Mouse (Mus musculus) G1E (cell line): ENCODE data around the gene Slc4a7. TPM values are rescaled to one million over a fixed set of nuclear protein-coding genes. Genes with fewer than 3 reads are reported as not detected.

Source experiments
- ATAC-seq: 2 replicates; pipeline ENCODE4 v1.8.0; 2016; ENCODE audit warnings: mild to moderate bottlenecking; ENCODE audit not compliant: insufficient number of reproducible peaks, poor library complexity, low FRiP score, severe bottlenecking; ENCODE audit errors: extremely low read depth
- DNase-seq: peaks from one replicate; pipeline ENCODE4 v3.0.0; 2012; ENCODE audit warnings: low spot score
- H3K27me3 ChIP-seq: 2 replicates; pipeline ENCODE4 v1.6.1; 2012; ENCODE audit warnings: mild to moderate bottlenecking, low read length, inconsistent platforms; ENCODE audit not compliant: insufficient read depth
- H3K36me3 ChIP-seq: replicated peaks from 2 replicates; pipeline ENCODE3; 2012; ENCODE audit warnings: mild to moderate bottlenecking, inconsistent platforms
- H3K4me1 ChIP-seq: 2 replicates; pipeline ENCODE4 v1.6.1; 2012; ENCODE audit warnings: low read depth, low read length, inconsistent platforms, mixed read lengths; ENCODE audit not compliant: insufficient read depth
- H3K4me3 ChIP-seq: 2 replicates; pipeline ENCODE4 v1.5.1; 2012; ENCODE audit warnings: low read depth, mild to moderate bottlenecking, inconsistent platforms, low read length, moderate library complexity, mixed read lengths
- H3K9me3 ChIP-seq: replicated peaks from 2 replicates; pipeline ENCODE4 v1.6.1; 2012; ENCODE audit warnings: inconsistent platforms
- CTCF ChIP-seq: IDR thresholded peaks from 2 replicates; pipeline ENCODE4 v1.5.1; 2012; ENCODE audit warnings: low read depth, low read length, inconsistent platforms, mixed read lengths
- GATA1 ChIP-seq: IDR thresholded peaks from 2 replicates; pipeline ENCODE4 v1.6.1; 2012; ENCODE audit warnings: borderline replicate concordance, low read length, inconsistent platforms, mixed read lengths
- GATA2 ChIP-seq: IDR thresholded peaks from 2 replicates; pipeline ENCODE4 v1.6.1; 2012; ENCODE audit warnings: low read depth, low read length, inconsistent platforms, borderline replicate concordance
- POLR2AphosphoS5 ChIP-seq: IDR thresholded peaks from 2 replicates; pipeline ENCODE4 v1.6.1; 2012; ENCODE audit warnings: low read depth, low read length, inconsistent platforms; ENCODE audit not compliant: insufficient replicate concordance
- TAL1 ChIP-seq: conservative IDR thresholded peaks from 2 replicates; pipeline ENCODE4 v1.6.1; 2012; ENCODE audit warnings: low read depth, low read length, inconsistent platforms, mixed read lengths
- polyA plus RNA-seq: library from polyadenylated mRNA; stranded (reverse); fragments of >175 nt; gene quantifications from 2 replicates; pipeline ENCODE4 v1.2.3, GENCODE M21; 2012
- total RNA-seq, 2 experiments: library from RNA; stranded (forward) in 1 of 2; stranded (reverse) in 1 of 2; fragments of 200-1000 nt in 1 of 2; fragments of >200 nt in 1 of 2; fragmentation: Nextera tagmentation in 1 of 2; gene quantifications; 2 replicates each; pipeline ENCODE4 v1.2.3; 2014 to 2017

Slc4a7 gene
- total RNA-seq (2014; fragmentation: Nextera tagmentation) (39.4 and 43.6 TPM in 2 replicates), total RNA-seq (2017) (24.9 and 25.5 TPM in 2 replicates), polyA plus RNA-seq (6.8 and 7.6 TPM in 2 replicates)

- Histone ChIP-seq H3K4me3 (peak within 1 kb of the TSS; percentile 82), H3K4me1 (peaks cover 17% of the 10 kb centered on the region), H3K27me3 (no peaks in the 10 kb centered on the region), H3K36me3 (no peaks in the 10 kb centered on the region), H3K9me3 (no peaks in the 10 kb centered on the region)
- DNase-seq = no peak
- TF ChIP-seq TAL1 (no peak), GATA2 (no peak), GATA1 (no peak), CTCF (no peak), POLR2AphosphoS5 (no peak)
- ATAC-seq = no peak
Measured at GRCm38 (mm10) chr14:14701710-14702329, at the start of gene Slc4a7. Gene Slc4a7 (plus strand): TSS chr14:14702279.

GRCm38 (mm10) chr14:14670597-14670996 lies 31.5 kb upstream of the Slc4a7 start:
- H3K4me1 ChIP-seq = no peaks in the 10 kb centered on the region
- H3K4me3 ChIP-seq = no peak overlapping the region
- no peak for DNase-seq
- no peak for TF ChIP-seq GATA1
- no peak for TF ChIP-seq GATA2
- no peak for TF ChIP-seq CTCF
- TF ChIP-seq POLR2AphosphoS5 = no peak
- no peak for TF ChIP-seq TAL1
- H3K27me3 ChIP-seq = no peaks in the 10 kb centered on the region
- no peak for ATAC-seq
- H3K9me3 ChIP-seq = no peaks in the 10 kb centered on the region
- H3K36me3 ChIP-seq = no peaks in the 10 kb centered on the region

- no peak for TF ChIP-seq TAL1
- TF ChIP-seq GATA1 = no peak
- TF ChIP-seq GATA2 = no peak
- no peak for TF ChIP-seq CTCF
- TF ChIP-seq POLR2AphosphoS5 = no peak
- DNase-seq (no peak), ATAC-seq (no peak)
- no peaks in the 10 kb centered on the region for H3K9me3 ChIP-seq
- H3K4me3 ChIP-seq = no peak overlapping the region
- no peaks in the 10 kb centered on the region for H3K4me1 ChIP-seq
- H3K27me3 ChIP-seq = no peaks in the 10 kb centered on the region; the same call in 1 of the 2 replicates
- H3K36me3 ChIP-seq = no peaks in the 10 kb centered on the region
Measured at GRCm38 (mm10) chr14:14681611-14682010, 20.5 kb upstream of the Slc4a7 start.

DNA sequence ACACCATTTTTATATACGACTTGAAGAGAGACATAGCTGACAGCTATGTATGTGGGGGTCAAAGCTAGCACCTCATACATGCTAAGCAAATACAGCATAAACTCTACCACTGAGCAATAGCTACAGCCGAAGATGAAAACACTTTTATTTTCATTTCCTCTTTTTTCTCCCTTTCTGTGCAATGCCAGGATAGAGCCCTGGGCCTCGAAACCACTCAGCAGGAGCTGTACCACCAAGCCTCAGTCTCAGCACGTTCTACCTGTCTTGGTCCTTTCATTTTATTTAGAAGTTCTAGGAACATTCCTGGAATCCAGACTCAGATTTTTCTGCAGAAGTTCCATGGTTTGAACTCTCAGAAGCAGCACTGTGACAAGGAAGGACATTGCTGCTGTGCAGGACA lies 17.3 kb upstream of the Slc4a7 start:
- no peak for DNase-seq
- Histone ChIP-seq H3K27me3 (no peaks in the 10 kb centered on the region; the same call in 1 of the 2 replicates), H3K4me1 (no peaks in the 10 kb centered on the region), H3K4me3 (no peak overlapping the region), H3K9me3 (no peaks in the 10 kb centered on the region), H3K36me3 (no peaks in the 10 kb centered on the region)
- no peak for ATAC-seq
- TF ChIP-seq CTCF (no peak), GATA1 (no peak), GATA2 (no peak), POLR2AphosphoS5 (no peak), TAL1 (no peak)

- Histone ChIP-seq H3K36me3 (no peaks in the 10 kb centered on the region), H3K27me3 (no peaks in the 10 kb centered on the region; the same call in 1 of the 2 replicates), H3K4me1 (no peaks in the 10 kb centered on the region), H3K4me3 (no peak overlapping the region), H3K9me3 (no peaks in the 10 kb centered on the region)
- ATAC-seq = no peak
- no peak for DNase-seq
- no peak for TF ChIP-seq GATA2
- no peak for TF ChIP-seq CTCF
- TF ChIP-seq TAL1 = no peak
- no peak for TF ChIP-seq GATA1
- TF ChIP-seq POLR2AphosphoS5 = no peak
Measured at GRCm38 (mm10) chr14:14686101-14686551, 16.0 kb upstream of the Slc4a7 start.

DNA sequence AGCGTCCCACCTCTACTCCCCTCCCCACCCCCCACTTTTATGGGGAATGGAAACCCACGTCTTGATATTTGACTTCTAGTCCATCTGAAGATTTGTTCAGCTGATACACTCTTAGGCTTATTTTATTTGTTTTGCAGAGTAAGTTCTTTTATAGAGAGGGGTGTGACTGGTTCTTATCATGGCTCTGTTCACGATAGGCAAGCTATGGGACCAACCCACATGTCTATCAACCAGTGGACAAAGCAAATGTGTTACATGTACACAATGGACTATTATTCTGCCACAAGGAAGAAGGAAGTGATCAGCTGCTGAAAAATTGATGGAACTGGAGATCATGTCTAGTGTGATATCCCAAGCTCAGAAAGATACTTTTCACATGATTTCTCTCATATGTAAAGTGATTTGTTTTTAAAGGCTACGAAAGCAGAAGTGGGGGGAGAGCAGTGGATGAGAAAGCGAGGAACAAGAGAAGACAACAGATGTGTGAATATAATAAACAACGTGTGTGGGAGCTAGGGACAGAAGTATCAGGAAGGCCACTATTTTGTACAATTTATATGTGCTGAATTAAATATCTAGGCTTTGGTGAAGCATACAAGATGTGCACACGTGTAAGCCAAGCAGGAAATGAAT lies 14.7 kb upstream of the Slc4a7 start:
- H3K4me1 ChIP-seq = no peaks in the 10 kb centered on the region
- ATAC-seq (no peak), DNase-seq (no peak)
- H3K4me3 ChIP-seq = no peak overlapping the region
- no peaks in the 10 kb centered on the region for H3K9me3 ChIP-seq
- TF ChIP-seq CTCF (no peak), GATA1 (no peak), TAL1 (no peak), GATA2 (no peak), POLR2AphosphoS5 (no peak)
- H3K36me3 ChIP-seq = no peaks in the 10 kb centered on the region
- no peaks in the 10 kb centered on the region; the same call in 1 of the 2 replicates for H3K27me3 ChIP-seq
